Mouse (Mus musculus) liver, embryonic 14.5 days (tissue): ENCODE results near the gene Upk1a.

Experiments
- CTCF ChIP-seq: IDR thresholded peaks from 2 replicates; pipeline ENCODE4 v1.5.1; 2016; ENCODE audit warnings: antibody characterized with exemption, low read depth, control low read depth
- EP300 ChIP-seq: IDR thresholded peaks from 2 replicates; pipeline ENCODE4 v1.6.1; 2016; ENCODE audit warnings: antibody characterized with exemption, low read depth

- TF ChIP-seq CTCF (no peak), EP300 (no peak)
Measured at GRCm38 (mm10) chr7:30608476-30608875, 4.2 kb downstream of the Upk1a start.
